Comparison of ENCODE assay signal across 9 mouse cellular contexts in the genomic region with DNA sequence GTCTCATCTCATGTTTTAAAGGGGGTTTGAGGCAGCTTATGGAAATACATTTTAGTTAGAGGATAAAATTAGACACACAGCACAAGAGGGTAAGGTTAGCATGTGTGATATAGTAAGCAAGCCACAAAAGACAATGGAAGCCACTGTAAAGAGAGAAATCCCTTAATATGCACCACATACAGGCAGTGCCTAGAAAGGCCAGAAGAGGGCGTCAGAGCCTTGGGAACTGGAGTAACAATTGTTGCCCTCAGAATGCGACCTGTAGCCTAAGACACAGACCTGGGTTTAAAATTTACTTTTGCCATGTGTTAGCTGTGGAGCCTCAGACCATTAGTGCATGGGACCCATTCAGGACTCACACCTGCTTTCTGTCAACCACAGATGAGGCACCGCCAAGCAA. TPM values are rescaled to one million over a fixed set of nuclear protein-coding genes. Genes with fewer than 3 reads are reported as not detected.
DNase-seq lines count a peak whose midpoint lies in the region; ATAC-seq and TF ChIP-seq lines count a peak whose summit lies in the region.
"Had no signal": no experiment of that assay in that cellular context is flagged by ENCODE, and none has a peak within 500 bp of the region (broad histone marks: within the 10 kb centered on the region; RNA-seq: fewer than 3 reads in every experiment).

No protein-coding gene starts in this region.

- no peak overlapping the region for H3K4me2 ChIP-seq in forebrain, postnatal 0 days (ENCODE audit: low read depth)
- no peak overlapping the region for H3K4me2 ChIP-seq in forebrain, embryonic 15.5 days (replicated peaks)
- H3K4me2 ChIP-seq: liver, embryonic 15.5 days had no signal

- DNase-seq in forebrain, postnatal 0 days: peak; percentile 18
- DNase-seq in ovary, postnatal 14 days (ENCODE audit: low spot score): peak; percentile 17
- DNase-seq in ovary, adult 18-20 months (ENCODE audit: low spot score): no peak
- peak; percentile 62 to 63 for DNase-seq in cerebellum, postnatal 36 days
- no peak for DNase-seq in ovary, postnatal 10 days (ENCODE audit: low spot score)
- no peak for DNase-seq in urinary bladder, adult 18-20 months (ENCODE audit: low spot score in 2 of 2)

- 36% methylated on average over 3 of the region's 3 CpGs for WGBS in forebrain, postnatal 0 days
- 42% methylated on average over 3 of the region's 3 CpGs for WGBS in forebrain, embryonic 15.5 days

- no peaks in the 10 kb centered on the region for H3K27me3 ChIP-seq in forebrain, postnatal 0 days (ENCODE audit: insufficient read depth, low read length)
- no peaks in the 10 kb centered on the region for H3K27me3 ChIP-seq in forebrain, embryonic 15.5 days
- H3K27me3 ChIP-seq: liver, embryonic 15.5 days had no signal

- ATAC-seq in forebrain, postnatal 0 days: no peak
- ATAC-seq in forebrain, embryonic 15.5 days (replicated peaks): no peak
- peak; percentile 55; the same call in 1 of the 2 replicates for ATAC-seq in megakaryocyte-erythroid progenitor cell, adult 5-6 weeks (replicated peaks; ENCODE audit: low FRiP score, low TSS enrichment, poor library complexity, severe bottlenecking)

- no peak overlapping the region for H3K9ac ChIP-seq in forebrain, postnatal 0 days
- no peak overlapping the region for H3K9ac ChIP-seq in forebrain, embryonic 15.5 days (replicated peaks)
- H3K9ac ChIP-seq: liver, embryonic 15.5 days had no signal

- H3K4me1 ChIP-seq in forebrain, postnatal 0 days (ENCODE audit: insufficient read depth): no peaks in the 10 kb centered on the region; the same call in 1 of the 2 replicates
- H3K4me1 ChIP-seq in forebrain, embryonic 15.5 days: no peaks in the 10 kb centered on the region
- H3K4me1 ChIP-seq: liver, embryonic 15.5 days had no signal

- H3K36me3 ChIP-seq in forebrain, postnatal 0 days (ENCODE audit: insufficient read depth): 0 out of 2 replicates have a peak, but pooled peaks cover 4% of the 10 kb centered on the region
- no peaks in the 10 kb centered on the region for H3K36me3 ChIP-seq in forebrain, embryonic 15.5 days
- H3K36me3 ChIP-seq: liver, embryonic 15.5 days had no signal

- no peak overlapping the region for H3K27ac ChIP-seq in forebrain, postnatal 0 days (ENCODE audit: low read depth, low read length)
- H3K27ac ChIP-seq in forebrain, embryonic 15.5 days (replicated peaks): no peak overlapping the region
- H3K27ac ChIP-seq: liver, embryonic 15.5 days had no signal

- no peaks in the 10 kb centered on the region for H3K9me3 ChIP-seq in forebrain, postnatal 0 days (ENCODE audit: low read length)
- H3K9me3 ChIP-seq in forebrain, embryonic 15.5 days: no peaks in the 10 kb centered on the region
- H3K9me3 ChIP-seq: liver, embryonic 15.5 days had no signal

- peak; percentile 53 for TF ChIP-seq CTCF in forebrain, postnatal 0 days (IDR thresholded peaks at IDR 0.05; ENCODE audit: low read depth)

- H3K4me3 ChIP-seq in forebrain, postnatal 0 days (ENCODE audit: low read depth, low read length): no peak overlapping the region
- H3K4me3 ChIP-seq in forebrain, embryonic 15.5 days: no peak overlapping the region
- H3K4me3 ChIP-seq: liver, embryonic 15.5 days had no signal

RNA-seq across cellular contexts. Expression of gene Garnl3, which starts 54.2 kb away (rescaled TPM):
- total RNA-seq in forebrain, postnatal 0 days (2014; rRNA removed): 114 and 139 TPM in 2 replicates
- 43.7 and 49.8 TPM in 2 replicates for polyA plus RNA-seq in forebrain, postnatal 0 days (2015; fragmentation: Nextera tagmentation; extraction: Ambion mirVana)
- polyA plus RNA-seq in forebrain, embryonic 15.5 days (2015; fragmentation: Nextera tagmentation; extraction: Ambion mirVana): 21.6 and 28.1 TPM in 2 replicates
- total RNA-seq in megakaryocyte-erythroid progenitor cell, adult 5-6 weeks (2014; fragmentation: Nextera tagmentation): 2.5 and 3.3 TPM in 2 replicates
- 0.61 TPM in 1 of 2 replicates, not detected in the other for total RNA-seq in megakaryocyte-erythroid progenitor cell, adult 5-6 weeks (2017)

Comparison
In these comparisons a context has a peak if more than half of its experiments do, and no peak if none do; other contexts are left out.
1. DNase-seq: peak in forebrain, postnatal 0 days (single experiment), ovary, postnatal 14 days (single experiment) and cerebellum, postnatal 36 days (2 of 2); none in ovary, adult 18-20 months (single experiment), ovary, postnatal 10 days (single experiment) and urinary bladder, adult 18-20 months (0 of 2).
2. RNA of gene Garnl3, which starts 54.2 kb away (total RNA-seq): 114 to 139 TPM in forebrain, postnatal 0 days; 0.61 to 3.3 TPM in megakaryocyte-erythroid progenitor cell, adult 5-6 weeks; every median in the first group is over 10 times any median in the second.